Mouse (Mus musculus) brain, embryonic 18.5 days (tissue): ENCODE measurements around the gene Terf2ip.

Experiments used
- DNase-seq: peaks from one replicate; pipeline ENCODE4 v3.0.0-alpha.2; 2012; ENCODE audit warnings: low read depth, low spot score

The Terf2ip gene

DNA sequence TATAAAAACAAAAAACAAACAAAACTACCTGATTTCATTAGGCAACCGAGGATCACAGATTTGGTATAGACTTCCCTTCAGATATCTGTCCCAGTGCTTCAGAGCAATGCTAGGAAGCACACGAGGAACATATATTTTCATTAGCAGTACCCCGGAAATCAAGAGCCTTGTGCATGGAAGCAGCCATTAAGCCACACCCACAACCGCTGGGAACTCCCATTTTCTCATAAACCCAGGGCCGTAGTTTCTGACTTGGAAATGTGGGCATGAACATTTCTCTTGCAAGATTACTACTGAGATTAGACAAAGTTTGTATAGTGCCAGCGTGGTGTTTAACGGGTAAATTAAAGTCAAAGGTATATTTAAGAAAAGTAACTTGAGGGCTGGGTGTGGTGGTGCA, 1.6 kb upstream of the Terf2ip start:
- no peak for DNase-seq

DNA sequence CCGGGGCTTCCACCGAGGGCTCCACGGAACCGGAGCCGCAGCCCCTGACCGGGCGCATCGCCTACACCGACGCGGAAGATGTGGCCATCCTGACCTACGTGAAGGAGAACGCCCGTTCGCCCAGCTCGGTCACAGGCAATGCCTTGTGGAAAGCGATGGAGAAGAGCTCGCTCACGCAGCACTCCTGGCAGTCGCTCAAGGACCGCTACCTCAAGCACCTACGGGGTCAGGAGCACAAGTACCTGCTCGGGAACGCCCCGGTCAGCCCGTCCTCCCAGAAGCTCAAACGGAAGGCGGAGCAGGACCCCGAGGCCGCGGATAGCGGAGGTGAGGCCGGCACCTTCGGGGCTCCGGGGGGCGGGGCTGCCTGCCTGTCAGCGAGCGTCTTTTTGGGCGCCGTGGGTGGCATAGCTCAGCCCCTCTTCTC, 631 bp downstream of the Terf2ip start:
- DNase-seq, result no peak

DNA sequence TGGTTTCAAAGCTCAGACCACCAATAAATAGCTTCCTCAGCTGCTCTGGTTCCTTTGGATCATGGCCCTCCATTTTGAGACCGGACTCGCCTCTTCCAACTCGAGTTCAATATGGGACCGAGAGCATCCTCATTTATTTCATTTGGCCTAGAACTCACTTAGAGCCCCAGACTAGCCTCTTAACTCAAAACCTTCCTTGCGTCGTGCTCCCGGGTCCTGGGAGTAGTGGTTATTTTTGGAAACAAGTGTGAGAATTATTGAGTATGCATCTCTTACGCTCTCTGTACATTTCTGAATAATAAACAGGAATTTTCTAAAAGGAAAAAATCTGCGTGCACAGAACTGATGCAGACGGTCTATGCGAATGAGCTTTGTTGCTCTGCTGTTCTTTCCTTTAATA, 3.7 kb downstream of the Terf2ip start, which contains the start of gene Gm6793:
Gene Gm6793 (minus strand): TSS at position 101 of the 400 bp plus-strand sequence.
- DNase-seq, result no peak

DNA sequence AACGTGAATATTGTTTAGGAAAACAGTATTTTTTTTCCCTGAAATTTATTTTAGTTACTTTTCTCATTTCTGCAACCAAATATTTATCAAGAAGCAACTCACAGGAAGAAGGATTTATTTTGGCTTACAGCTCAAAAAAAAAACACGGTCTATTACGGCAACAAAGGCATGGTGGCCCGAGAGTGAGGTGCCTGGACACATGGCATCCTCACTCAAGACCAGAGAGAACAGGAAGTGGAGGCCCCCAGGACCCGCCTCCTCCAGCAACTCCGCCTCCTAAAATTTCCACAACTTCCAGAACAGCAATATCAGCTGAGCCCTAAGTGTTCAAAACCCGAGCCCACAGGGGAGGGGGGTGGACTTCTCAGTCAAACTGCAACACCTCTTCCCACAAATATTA, 18.3 kb downstream of the Terf2ip start:
- no peak for DNase-seq

DNA sequence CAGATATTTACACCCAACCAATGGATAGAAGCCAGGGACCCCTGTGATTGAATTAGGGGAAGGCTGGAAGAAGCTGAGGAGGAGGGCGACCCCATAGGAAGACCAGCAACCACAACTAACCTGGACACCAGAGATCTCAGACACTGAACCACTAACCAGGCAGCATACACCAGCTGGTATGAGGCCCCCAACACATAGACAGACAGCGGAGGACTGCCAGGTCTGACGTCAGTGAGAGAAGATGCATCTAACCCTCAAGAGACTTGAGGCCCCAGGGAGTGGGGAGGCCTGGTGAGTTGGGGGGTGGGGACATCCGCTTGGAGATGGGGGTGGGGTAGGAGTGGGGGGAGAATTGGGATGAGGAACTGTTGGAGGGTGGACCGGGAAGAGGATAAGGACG, 19.5 kb downstream of the Terf2ip start:
- no peak for DNase-seq

DNA sequence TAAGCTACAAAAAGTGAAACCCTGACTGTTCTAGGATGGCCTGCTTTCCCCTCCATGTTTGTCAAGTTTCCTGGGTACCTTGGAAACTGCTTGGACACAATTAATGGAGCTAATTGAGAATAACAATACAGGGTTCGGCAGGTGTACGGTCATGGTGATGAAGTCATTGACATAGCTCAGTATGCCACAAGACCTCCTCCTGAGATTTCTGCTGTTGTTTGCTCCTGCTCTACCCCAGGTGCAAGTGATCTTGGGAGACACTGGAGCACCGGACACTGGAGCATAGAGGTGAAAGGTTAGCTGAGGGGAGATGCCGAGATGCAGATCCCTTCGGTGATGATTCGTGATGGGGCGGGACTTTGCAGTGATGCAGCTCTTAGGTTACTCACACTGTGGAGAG, 21.9 kb downstream of the Terf2ip start:
- DNase-seq, result no peak

DNA sequence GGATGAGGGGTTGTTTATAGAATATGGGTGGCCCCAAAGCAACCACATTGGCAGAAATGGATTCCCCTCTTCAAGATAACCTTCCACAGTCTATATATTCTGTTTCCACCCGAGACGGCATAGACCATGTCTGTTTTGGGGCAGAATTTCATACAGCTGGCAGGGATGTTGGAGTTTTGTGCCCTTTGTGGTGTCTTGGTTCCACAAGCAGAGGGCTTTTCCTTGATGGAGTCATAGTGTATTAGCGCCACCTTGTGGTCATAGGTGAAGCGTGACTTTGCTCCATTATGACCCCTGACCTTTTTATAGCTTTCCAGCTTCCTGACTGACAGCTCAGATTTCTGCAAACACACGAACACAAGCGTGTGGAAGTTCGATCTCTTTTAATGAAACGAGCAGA, 23.4 kb downstream of the Terf2ip start:
- DNase-seq, result no peak

DNA sequence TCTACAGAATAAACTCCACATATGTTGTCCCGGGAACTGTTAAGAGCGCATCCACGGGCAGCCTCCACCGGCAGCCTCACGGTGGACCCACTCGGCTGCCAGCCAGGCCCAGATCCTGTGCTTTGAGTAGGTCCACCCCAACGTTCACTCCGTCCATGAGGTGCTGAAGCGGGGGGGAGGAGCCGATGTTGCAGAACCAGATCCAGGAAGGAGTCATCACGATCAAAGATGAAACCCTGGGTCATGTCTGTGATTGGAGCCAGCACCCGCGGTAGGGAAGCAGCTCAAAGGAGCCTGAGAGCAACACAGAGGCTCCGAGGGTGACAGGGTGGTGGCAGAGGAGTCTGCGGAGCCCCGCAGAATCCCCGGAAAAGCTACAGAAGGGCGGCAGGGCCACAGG, 26.3 kb downstream of the Terf2ip start:
- no peak for DNase-seq

DNA sequence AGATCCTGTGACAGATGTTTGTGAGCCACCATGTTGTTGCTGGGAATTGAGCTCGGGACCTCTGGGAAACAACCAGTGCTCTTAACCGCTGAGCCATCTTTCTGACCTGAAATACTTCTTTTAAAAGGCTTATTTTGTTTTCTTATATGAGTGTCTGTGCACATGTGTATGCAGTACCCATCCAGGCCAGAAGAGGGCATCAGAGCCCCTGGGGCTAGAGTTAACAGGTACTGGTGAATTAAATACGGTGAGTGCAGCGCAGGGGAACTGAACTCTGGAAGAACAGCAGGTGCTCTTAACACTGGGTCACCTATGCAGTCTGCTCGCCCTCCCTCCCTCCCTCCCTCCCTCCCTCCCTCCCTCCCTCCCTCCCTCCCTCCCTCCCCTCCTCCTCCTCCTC, 34.0 kb downstream of the Terf2ip start:
- DNase-seq, result no peak

DNA sequence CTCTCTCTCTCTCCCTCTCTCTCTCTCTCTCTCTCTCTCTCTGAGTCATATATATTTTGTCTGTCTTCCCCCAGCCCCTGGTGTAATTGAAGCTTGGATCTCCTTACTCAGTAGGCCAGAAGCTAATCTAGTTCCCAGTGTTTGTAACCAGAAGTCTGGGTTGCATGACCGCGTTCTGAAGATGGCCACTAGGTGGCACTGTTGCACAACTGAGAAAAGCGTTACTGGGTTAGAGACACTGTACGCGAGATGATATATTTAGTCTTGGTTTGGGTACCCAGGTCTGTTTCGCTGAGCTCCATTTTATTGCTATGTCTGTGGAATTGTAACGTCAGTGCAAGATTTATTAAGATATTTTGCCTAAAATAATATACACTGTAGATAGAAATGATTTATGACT, 34.7 kb downstream of the Terf2ip start:
- DNase-seq, result peak; percentile 81

DNA sequence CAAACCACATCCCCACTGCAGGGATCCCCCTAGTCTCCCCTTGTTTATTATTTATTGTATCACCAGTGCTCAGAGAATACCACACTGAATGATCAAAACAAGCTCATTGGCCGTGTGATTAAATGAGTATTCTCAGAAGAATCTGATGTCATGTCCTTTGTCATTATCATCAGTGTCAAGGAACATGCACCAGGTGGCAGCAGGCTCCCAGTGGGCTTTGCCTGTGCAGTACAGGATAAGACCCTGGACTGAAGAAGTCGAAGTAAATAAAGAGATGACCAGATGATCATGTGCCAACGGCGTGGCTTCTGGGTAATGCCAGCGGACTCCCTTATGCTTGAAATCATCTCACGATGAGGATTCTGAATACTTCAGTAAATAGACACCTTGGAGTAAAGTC, 37.1 kb downstream of the Terf2ip start:
- no peak for DNase-seq

DNA sequence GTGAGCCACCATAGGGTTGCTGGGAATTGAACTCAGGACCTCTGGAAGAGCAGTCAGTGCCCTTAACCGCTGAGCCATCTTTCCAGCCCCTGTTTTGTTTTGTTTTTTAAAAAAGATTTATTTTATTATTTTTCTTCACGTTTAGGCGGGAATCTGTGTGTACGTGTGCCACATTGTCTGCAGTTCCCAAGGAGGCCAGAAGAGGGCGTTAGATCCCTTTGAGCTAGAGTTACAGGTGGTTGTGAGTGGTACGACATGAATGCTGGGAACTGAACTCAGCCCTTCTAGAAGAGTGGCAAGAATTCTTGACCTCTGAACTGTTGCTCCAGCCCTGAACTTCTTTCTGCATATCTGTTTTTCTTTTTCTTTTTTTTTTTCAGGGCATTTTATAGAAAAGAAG, 38.8 kb downstream of the Terf2ip start:
- no peak for DNase-seq

DNA sequence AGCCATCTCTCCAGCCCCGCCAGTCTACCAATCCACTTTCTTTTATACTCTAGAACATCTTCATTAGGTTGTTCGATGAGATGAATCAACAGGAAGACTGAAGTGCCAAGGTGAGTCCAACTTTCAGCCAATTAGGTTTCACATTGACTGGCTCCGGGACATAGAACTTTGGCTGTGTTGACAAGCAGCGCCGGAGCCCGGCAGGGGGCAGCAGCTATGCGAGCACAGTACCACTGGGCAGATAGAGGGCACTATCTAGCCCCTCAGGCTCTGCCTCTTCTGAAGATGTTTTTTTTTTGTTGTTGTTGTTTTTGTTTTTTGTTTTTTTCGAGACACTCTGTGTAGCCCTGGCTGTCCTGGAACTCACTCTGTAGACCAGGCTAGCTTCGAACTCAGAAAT, 40.3 kb downstream of the Terf2ip start:
- no peak for DNase-seq

DNA sequence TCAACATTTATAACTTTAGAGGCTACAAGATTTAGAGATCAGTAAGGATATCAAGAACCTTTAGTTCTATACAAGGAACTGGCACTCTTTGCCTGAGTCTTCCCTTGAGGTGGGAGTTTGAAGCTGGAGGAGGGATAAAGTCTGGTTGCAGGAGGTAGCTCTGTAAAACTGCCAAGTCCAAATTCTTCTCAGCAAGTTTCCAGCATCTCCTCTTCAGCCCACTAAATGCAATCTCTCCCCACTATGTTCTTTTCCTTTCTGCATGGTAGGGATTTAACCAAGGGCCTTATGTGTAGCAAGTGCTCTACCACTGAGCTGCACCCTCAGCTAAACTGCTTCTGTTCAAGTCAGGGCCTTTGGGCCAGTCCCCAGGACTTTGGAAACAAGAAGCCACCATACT, 43.3 kb downstream of the Terf2ip start:
- DNase-seq, result no peak

DNA sequence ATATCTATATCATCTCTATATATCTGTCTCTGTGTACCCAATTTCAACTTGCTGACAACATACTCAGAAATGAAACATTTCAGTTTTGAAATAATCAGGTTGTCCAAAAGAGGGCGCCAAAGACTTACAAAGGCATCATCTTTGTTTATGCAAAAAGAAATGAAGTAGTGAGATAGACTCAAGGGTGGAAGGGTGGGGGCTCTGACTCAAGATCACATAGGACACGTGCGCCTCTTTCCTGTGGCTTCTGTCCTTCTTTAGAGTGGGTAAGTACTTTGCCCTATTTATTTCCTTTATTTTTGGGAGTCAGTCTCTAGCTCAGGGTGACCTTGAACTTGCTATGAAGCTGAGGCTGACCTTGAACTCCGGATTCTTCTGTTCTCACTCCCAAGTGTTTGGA, 50.2 kb downstream of the Terf2ip start:
- DNase-seq, result peak; percentile 57
